Mouse (Mus musculus) 416B (cell line): ENCODE data around the gene Fbxw9.
A peak's percentile ranks its signal among the peaks of the same experiment; 100 is the strongest.

Experiments used
- DNase-seq: peaks from one replicate; pipeline ENCODE4 v3.0.0; 2011; ENCODE audit warnings: low read depth

The Fbxw9 gene

DNA sequence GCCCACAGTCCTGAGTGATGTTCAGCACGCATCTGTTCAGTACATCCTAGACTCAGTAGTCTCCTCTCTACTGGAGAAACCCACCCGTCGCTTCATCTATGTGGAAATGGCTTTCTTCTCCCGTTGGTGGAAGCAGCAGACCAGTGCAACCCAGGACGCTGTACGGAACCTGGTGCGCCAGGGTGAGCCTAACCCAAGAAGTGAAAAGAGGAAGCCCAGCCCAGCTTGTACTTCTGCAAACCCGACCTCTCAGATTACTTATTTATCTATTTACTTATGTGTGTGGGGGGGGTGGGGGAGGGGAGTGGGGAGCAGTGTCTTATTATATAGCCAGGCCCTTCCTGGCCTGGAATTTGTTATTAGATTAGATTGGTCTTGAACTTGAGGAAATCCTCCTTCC is 24.8 kb downstream of the Fbxw9 start:
- peak; percentile 66 for DNase-seq

GRCm38 (mm10) chr8:85086238-85086637 is 26.4 kb downstream of the Fbxw9 start:
- peak; percentile 46 for DNase-seq

- no peak for DNase-seq
Measured at GRCm38 (mm10) chr8:85088771-85089170, 28.9 kb downstream of the Fbxw9 start.

DNA sequence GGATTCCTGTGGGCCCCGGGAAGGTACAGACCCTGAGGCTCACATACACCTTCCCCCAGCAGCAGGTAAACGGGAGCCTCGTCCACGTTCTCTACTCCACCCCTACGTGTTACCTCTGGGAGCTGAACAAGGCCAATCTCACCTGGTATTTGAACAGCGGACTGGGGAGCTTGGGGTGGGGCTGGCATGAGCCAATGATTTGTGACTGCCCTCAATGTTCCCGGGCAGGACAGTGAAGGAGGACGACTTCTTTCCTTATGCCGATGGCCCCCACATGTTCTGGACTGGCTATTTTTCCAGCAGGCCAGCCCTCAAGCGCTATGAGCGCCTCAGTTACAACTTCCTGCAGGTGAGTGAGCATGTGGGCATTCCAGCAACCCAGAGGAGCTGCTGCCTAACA is 31.0 kb downstream of the Fbxw9 start:
- no peak for DNase-seq

DNA sequence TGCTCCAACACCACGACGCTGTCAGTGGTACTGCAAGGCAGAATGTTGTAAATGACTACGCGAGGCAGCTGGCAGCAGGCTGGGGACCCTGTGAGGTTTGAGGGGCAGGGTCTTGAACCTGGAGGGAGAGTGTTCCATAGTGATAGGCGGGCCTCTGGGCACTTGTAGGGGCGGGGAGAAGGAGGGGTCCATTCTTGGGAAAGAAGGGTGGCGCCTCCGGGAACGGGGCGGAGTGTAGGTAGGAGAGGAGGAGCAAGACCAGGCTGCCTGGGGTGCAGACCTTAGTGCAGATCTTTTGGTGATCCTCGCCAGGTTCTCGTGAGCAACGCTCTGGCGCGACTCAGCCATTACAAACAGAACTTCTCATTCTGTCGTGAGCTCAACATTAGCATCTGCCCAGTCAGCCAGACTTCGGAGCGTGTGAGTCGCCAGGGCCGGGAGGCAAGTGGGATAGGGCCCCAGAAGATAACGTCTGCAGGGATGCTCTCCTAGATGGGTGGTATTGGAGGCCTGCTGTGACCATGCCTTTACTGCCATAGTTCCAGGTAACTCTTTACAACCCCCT is 31.8 kb downstream of the Fbxw9 start:
- no peak for DNase-seq

- no peak for DNase-seq
Measured at GRCm38 (mm10) chr8:85095051-85095450, 35.2 kb downstream of the Fbxw9 start.

DNA sequence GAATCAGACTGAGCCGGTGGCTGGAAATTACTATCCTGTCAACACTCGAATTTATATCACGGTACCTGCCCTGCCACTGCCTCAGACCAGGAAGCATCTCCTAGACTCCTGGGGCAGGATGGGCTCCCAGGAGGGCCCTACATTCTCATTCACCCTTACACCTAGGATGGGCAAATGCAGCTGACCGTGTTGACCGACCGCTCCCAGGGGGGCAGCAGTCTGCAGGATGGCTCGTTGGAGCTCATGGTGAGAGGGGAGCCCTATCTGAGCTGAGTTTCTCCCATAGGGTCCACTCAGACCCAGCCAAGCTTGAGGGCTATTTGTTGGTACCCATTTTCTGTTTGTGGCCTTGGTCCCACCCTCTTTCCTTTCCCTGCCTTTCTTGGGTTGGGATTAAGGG is 35.7 kb downstream of the Fbxw9 start:
- no peak for DNase-seq

GRCm38 (mm10) chr8:85096196-85096595 is 36.3 kb downstream of the Fbxw9 start:
- no peak for DNase-seq

GRCm38 (mm10) chr8:85096850-85097249 is 37.0 kb downstream of the Fbxw9 start:
- no peak for DNase-seq

DNA sequence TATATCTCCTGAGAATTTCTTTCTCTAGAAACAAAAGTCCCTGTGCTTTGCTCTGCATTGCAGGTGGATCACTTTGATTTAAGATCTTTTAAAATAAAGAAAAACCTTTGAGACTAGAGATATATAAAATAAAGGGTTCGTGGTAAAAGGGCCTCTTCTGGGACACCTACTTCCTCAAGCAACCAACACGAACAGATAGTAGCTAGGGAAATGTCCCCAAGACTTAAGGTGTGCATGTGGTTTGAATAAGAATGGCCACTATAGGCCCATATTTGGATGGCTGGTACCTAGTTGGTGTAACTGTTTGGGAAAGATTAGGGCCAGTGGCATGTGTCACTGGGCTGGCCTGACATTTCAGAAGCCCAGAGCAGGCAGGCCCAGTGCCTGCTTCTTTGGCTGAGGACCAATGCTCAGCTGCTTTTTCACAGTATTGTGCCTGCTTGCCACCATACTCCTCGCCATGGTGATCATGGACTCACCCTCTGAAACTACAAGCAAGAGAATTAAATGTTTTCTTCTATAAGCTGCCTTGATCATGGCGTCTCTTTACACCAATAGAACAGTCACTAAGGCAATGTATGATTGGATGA is 40.3 kb downstream of the Fbxw9 start:
- DNase-seq, result no peak

GRCm38 (mm10) chr8:85113241-85113640 is 53.4 kb downstream of the Fbxw9 start:
- no peak for DNase-seq

DNA sequence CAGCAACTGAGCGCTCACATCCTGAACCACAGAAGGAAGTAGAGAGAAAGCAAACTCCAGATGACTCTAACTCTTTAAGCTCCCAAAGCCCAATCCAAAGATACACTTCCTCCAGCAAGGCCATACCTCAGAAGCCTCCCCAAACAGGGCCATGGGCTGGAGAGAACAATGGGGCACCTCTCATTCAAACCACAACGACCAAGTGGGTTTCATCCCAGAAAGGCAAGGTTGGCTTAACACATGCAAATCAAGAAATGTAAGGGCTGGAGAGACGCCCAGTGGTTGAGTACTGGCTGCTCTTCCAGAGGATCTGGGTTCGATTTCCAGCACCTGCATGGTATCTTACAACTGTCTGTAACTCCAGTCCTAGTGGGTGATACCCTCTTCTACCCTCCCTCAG is 55.6 kb downstream of the Fbxw9 start:
- DNase-seq, result no peak
